Mouse (Mus musculus) intestine, embryonic 15.5 days (tissue): ENCODE measurements around the gene Eefsec. TPM values are rescaled to one million over a fixed set of nuclear protein-coding genes. Genes with fewer than 3 reads are reported as not detected.

Experiments used
- ATAC-seq: fragments of 200-750 bp; cut with Nextera tagmentation; 2 replicates; pipeline ENCODE4 v1.8.0; 2017; ENCODE audit warnings: moderate TSS enrichment, moderate library complexity
- H3K27ac ChIP-seq: fragments of 300-500 bp; sonication (generic); 2 replicates; pipeline ENCODE4 v1.5.1; 2015; ENCODE audit warnings: mild to moderate bottlenecking, inconsistent platforms
- H3K27me3 ChIP-seq: fragments of 300-500 bp; sonication (generic); replicated peaks from 2 replicates; pipeline ENCODE4 v1.6.1; 2015; ENCODE audit warnings: inconsistent platforms
- H3K36me3 ChIP-seq: fragments of 300-500 bp; sonication (generic); 2 replicates; pipeline ENCODE4 v1.6.1; 2015; ENCODE audit warnings: inconsistent platforms
- H3K4me1 ChIP-seq: fragments of 300-500 bp; sonication (generic); replicated peaks from 2 replicates; pipeline ENCODE4 v1.6.1; 2015; ENCODE audit warnings: inconsistent platforms
- H3K4me2 ChIP-seq: fragments of 300-500 bp; sonication (generic); replicated peaks from 2 replicates; pipeline ENCODE4 v1.6.1; 2015; ENCODE audit warnings: mild to moderate bottlenecking, inconsistent platforms
- H3K4me3 ChIP-seq: fragments of 300-500 bp; sonication (generic); replicated peaks from 2 replicates; pipeline ENCODE4 v1.5.1; 2015; ENCODE audit warnings: inconsistent platforms
- H3K9ac ChIP-seq: fragments of 300-500 bp; sonication (generic); 2 replicates; pipeline ENCODE4 v1.6.1; 2015; ENCODE audit warnings: inconsistent platforms
- H3K9me3 ChIP-seq: fragments of 300-500 bp; sonication (generic); 2 replicates; pipeline ENCODE4 v1.6.1; 2016; ENCODE audit warnings: inconsistent platforms
- WGBS: fragments of 180-500 bp; shearing (Covaris S2); methylation state at CpG from one replicate; pipeline ENCODE4 v1.1.7; 2015; 5-methylcytosine and 5-hydroxymethylcytosine counted together
- polyA plus RNA-seq: library from polyadenylated mRNA; unstranded; fragments of >200 nt; fragmentation: Nextera tagmentation; extraction: Ambion mirVana; gene quantifications from 2 replicates; pipeline ENCODE4 v1.2.1, GENCODE M21; 2015

Eefsec gene
- polyA plus RNA-seq, 1 experiment from 2014 or later: 40.1 TPM

- H3K9me3 ChIP-seq: no peaks in the 10 kb centered on the region
- H3K9ac ChIP-seq: no peak overlapping the region
- WGBS: 69% methylated on average over 2 of the region's 2 CpGs
- peaks cover 3% of the 10 kb centered on the region; the same call in 1 of the 2 replicates for H3K27me3 ChIP-seq
- H3K4me3 ChIP-seq: no peak overlapping the region
- ATAC-seq: no peak
- H3K4me1 ChIP-seq: no peaks in the 10 kb centered on the region
- no peak overlapping the region for H3K4me2 ChIP-seq
- H3K36me3 ChIP-seq: no peaks in the 10 kb centered on the region
- H3K27ac ChIP-seq: no peak overlapping the region
Observed at GRCm38 (mm10) chr6:88454545-88454944, 8.2 kb upstream of the Eefsec start.

- no peak for ATAC-seq
Observed at GRCm38 (mm10) chr6:88447454-88447853, 1.1 kb upstream of the Eefsec start.

GRCm38 (mm10) chr6:88445661-88446060 is 678 bp downstream of the Eefsec start:
- H3K4me1 ChIP-seq: peaks cover 18% of the 10 kb centered on the region; the same call in 1 of the 2 replicates
- H3K27ac ChIP-seq: no peak overlapping the region
- no peaks in the 10 kb centered on the region for H3K36me3 ChIP-seq
- H3K9me3 ChIP-seq: no peaks in the 10 kb centered on the region
- H3K4me3 ChIP-seq: peak overlapping the region; percentile 92
- peak overlapping the region; percentile 77 for H3K4me2 ChIP-seq
- H3K9ac ChIP-seq: peak overlapping the region; percentile 92
- 11% methylated on average over 5 of the region's 5 CpGs for WGBS
- ATAC-seq: no peak
- no peaks in the 10 kb centered on the region for H3K27me3 ChIP-seq

More at GRCm38 (mm10) chr6:88447454-88447853, 1.1 kb upstream of the Eefsec start:
- no peaks in the 10 kb centered on the region for H3K36me3 ChIP-seq
- H3K27ac ChIP-seq: no peak overlapping the region
- H3K4me1 ChIP-seq: peaks cover 18% of the 10 kb centered on the region; the same call in 1 of the 2 replicates
- H3K9me3 ChIP-seq: no peaks in the 10 kb centered on the region
- H3K4me3 ChIP-seq: no peak overlapping the region
- H3K4me2 ChIP-seq: no peak overlapping the region
- H3K9ac ChIP-seq: no peak overlapping the region
- H3K27me3 ChIP-seq: no peaks in the 10 kb centered on the region; the same call in 1 of the 2 replicates
- WGBS: 31% methylated on average over 4 of the region's 4 CpGs

GRCm38 (mm10) chr6:88444076-88444750 is 2.1 kb downstream of the Eefsec start:
- peak; percentile 42; the same call in 1 of the 2 replicates for ATAC-seq
- H3K4me1 ChIP-seq: peaks cover 18% of the 10 kb centered on the region; the same call in 1 of the 2 replicates
- WGBS: 55% methylated on average over 7 of the region's 7 CpGs
- no peak overlapping the region for H3K27ac ChIP-seq
- H3K4me3 ChIP-seq: no peak overlapping the region
- no peaks in the 10 kb centered on the region for H3K27me3 ChIP-seq
- no peak overlapping the region for H3K9ac ChIP-seq
- no peaks in the 10 kb centered on the region for H3K36me3 ChIP-seq
- no peak overlapping the region for H3K4me2 ChIP-seq
- H3K9me3 ChIP-seq: no peaks in the 10 kb centered on the region

GRCm38 (mm10) chr6:88443446-88443845 is 2.9 kb downstream of the Eefsec start:
- peaks cover 18% of the 10 kb centered on the region; the same call in 1 of the 2 replicates for H3K4me1 ChIP-seq
- no peaks in the 10 kb centered on the region for H3K9me3 ChIP-seq
- WGBS: 65% methylated on average over 3 of the region's 3 CpGs
- no peak overlapping the region for H3K9ac ChIP-seq
- H3K36me3 ChIP-seq: no peaks in the 10 kb centered on the region
- no peak overlapping the region for H3K4me2 ChIP-seq
- H3K4me3 ChIP-seq: no peak overlapping the region
- ATAC-seq: no peak
- H3K27ac ChIP-seq: no peak overlapping the region
- no peaks in the 10 kb centered on the region for H3K27me3 ChIP-seq

- no peak overlapping the region for H3K9ac ChIP-seq
- H3K27ac ChIP-seq: no peak overlapping the region
- H3K36me3 ChIP-seq: no peaks in the 10 kb centered on the region
- no peak for ATAC-seq
- no peaks in the 10 kb centered on the region for H3K9me3 ChIP-seq
- no peaks in the 10 kb centered on the region for H3K27me3 ChIP-seq
- no peak overlapping the region for H3K4me2 ChIP-seq
- H3K4me1 ChIP-seq: peaks cover 18% of the 10 kb centered on the region; the same call in 1 of the 2 replicates
- no peak overlapping the region for H3K4me3 ChIP-seq
- WGBS: 69% methylated on average over 3 of the region's 3 CpGs
Observed at GRCm38 (mm10) chr6:88442551-88442950, 3.8 kb downstream of the Eefsec start.

- H3K4me3 ChIP-seq: no peak overlapping the region
- H3K9ac ChIP-seq: no peak overlapping the region
- no peaks in the 10 kb centered on the region for H3K36me3 ChIP-seq
- no peaks in the 10 kb centered on the region for H3K9me3 ChIP-seq
- ATAC-seq: no peak
- peaks cover 7% of the 10 kb centered on the region; the same call in 1 of the 2 replicates for H3K4me1 ChIP-seq
- H3K4me2 ChIP-seq: no peak overlapping the region
- no peak overlapping the region for H3K27ac ChIP-seq
- 84% methylated on average over 4 of the region's 4 CpGs for WGBS
- no peaks in the 10 kb centered on the region for H3K27me3 ChIP-seq
Observed at GRCm38 (mm10) chr6:88439056-88439455, 7.3 kb downstream of the Eefsec start.

GRCm38 (mm10) chr6:88435609-88436008 is 10.7 kb downstream of the Eefsec start:
- 89% methylated on average over 7 of the region's 7 CpGs for WGBS
- H3K27me3 ChIP-seq: no peaks in the 10 kb centered on the region
- ATAC-seq: no peak
- no peak overlapping the region for H3K27ac ChIP-seq
- no peak overlapping the region for H3K9ac ChIP-seq
- H3K4me1 ChIP-seq: no peaks in the 10 kb centered on the region; the same call in 1 of the 2 replicates
- H3K9me3 ChIP-seq: no peaks in the 10 kb centered on the region
- no peaks in the 10 kb centered on the region for H3K36me3 ChIP-seq
- H3K4me3 ChIP-seq: no peak overlapping the region
- H3K4me2 ChIP-seq: no peak overlapping the region

- no peak overlapping the region for H3K4me2 ChIP-seq
- WGBS: 11% methylated on average over 4 of the region's 4 CpGs
- no peaks in the 10 kb centered on the region for H3K9me3 ChIP-seq
- H3K4me3 ChIP-seq: no peak overlapping the region
- H3K36me3 ChIP-seq: no peaks in the 10 kb centered on the region
- H3K27me3 ChIP-seq: no peaks in the 10 kb centered on the region
- ATAC-seq: peak; percentile 89
- H3K4me1 ChIP-seq: 0 out of 2 replicates have a peak, but pooled peaks cover 6% of the 10 kb centered on the region
- H3K27ac ChIP-seq: no peak overlapping the region
- H3K9ac ChIP-seq: no peak overlapping the region
Observed at GRCm38 (mm10) chr6:88431202-88431601, 15.1 kb downstream of the Eefsec start.

GRCm38 (mm10) chr6:88416130-88416758 is 30.1 kb downstream of the Eefsec start:
- no peak for ATAC-seq
- H3K9me3 ChIP-seq: no peaks in the 10 kb centered on the region
- H3K36me3 ChIP-seq: no peaks in the 10 kb centered on the region
- H3K27ac ChIP-seq: no peak overlapping the region
- H3K27me3 ChIP-seq: no peaks in the 10 kb centered on the region
- no peak overlapping the region for H3K4me2 ChIP-seq
- H3K4me1 ChIP-seq: 0 out of 2 replicates have a peak, but pooled peaks cover under 1% of the 10 kb centered on the region
- H3K9ac ChIP-seq: no peak overlapping the region
- no peak overlapping the region for H3K4me3 ChIP-seq
- 84% methylated on average over 7 of the region's 7 CpGs for WGBS

GRCm38 (mm10) chr6:88412604-88413003 is 33.7 kb downstream of the Eefsec start:
- no peak overlapping the region for H3K27ac ChIP-seq
- peaks cover 10% of the 10 kb centered on the region; the same call in 1 of the 2 replicates for H3K4me1 ChIP-seq
- H3K9ac ChIP-seq: no peak overlapping the region
- no peak for ATAC-seq
- no peaks in the 10 kb centered on the region for H3K36me3 ChIP-seq
- WGBS: 62% methylated on average over 2 of the region's 2 CpGs
- no peak overlapping the region for H3K4me3 ChIP-seq
- no peaks in the 10 kb centered on the region for H3K27me3 ChIP-seq
- no peak overlapping the region for H3K4me2 ChIP-seq
- H3K9me3 ChIP-seq: no peaks in the 10 kb centered on the region

GRCm38 (mm10) chr6:88409492-88409891 is 36.8 kb downstream of the Eefsec start:
- ATAC-seq: no peak
- 55% methylated on average over 5 of the region's 5 CpGs for WGBS
- Histone ChIP-seq H3K4me3 (no peak overlapping the region), H3K9me3 (no peaks in the 10 kb centered on the region), H3K36me3 (no peaks in the 10 kb centered on the region), H3K27me3 (no peaks in the 10 kb centered on the region), H3K4me2 (no peak overlapping the region), H3K9ac (no peak overlapping the region), H3K27ac (no peak overlapping the region), H3K4me1 (peaks cover 10% of the 10 kb centered on the region; the same call in 1 of the 2 replicates)
